Mouse (Mus musculus): Measurements from ENCODE around the gene Avl9. TPM values are rescaled to one million over a fixed set of nuclear protein-coding genes. Genes with fewer than 3 reads are reported as not detected.

Avl9 gene
- polyA plus RNA-seq (2016; fragmentation: Nextera tagmentation; extraction: Ambion mirVana), result 13.7 and 20.1 TPM in 2 replicates

DNA sequence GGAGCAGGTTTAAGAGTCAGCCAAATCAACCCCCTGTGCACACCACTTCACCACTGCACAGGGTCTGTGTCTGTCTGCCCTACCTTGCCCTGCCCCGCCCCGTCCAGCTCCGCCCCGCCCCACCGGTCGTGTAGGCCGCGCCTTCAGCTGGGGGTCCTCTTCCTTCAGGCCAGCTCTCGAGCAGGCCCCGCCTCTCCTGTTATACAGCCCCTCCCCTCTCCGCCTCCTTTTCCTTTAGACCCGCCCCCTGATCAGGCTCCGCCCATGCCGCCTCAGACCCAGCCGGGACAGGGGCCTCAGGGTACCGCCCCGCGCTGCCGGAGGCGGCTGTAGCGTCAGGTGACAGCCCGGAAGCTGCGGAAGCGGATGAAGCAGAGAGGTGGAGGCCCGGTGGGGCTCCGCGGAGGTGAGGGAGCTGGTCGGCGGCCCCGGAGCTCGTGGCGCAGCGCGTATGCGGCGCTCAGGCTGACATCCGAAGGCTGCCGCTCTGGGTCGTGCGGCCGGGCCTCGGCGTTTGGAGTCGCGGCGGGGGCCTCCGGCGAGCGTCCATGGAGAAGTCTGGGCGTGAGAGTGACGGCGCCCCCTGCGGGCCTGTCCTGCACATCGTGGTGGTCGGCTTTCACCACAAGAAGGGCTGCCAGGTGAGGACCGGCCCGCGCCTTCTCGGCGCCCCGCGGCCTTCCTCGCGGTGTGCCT lies at the start of gene Avl9:
Gene Avl9, plus strand, starts transcription at position 326 of the 696 bp plus-strand sequence.
- H3K36me3 ChIP-seq, result no peaks in the 10 kb centered on the region
- no peaks in the 10 kb centered on the region for H3K27me3 ChIP-seq (ENCODE audit: low read depth, poor library complexity, severe bottlenecking)
- no peaks in the 10 kb centered on the region for H3K9me3 ChIP-seq (replicated peaks)
- DNase-seq (ENCODE audit: low spot score), result peak; percentile 97
- H3K4me3 ChIP-seq, result peak within 1 kb of the TSS; percentile 83
- H3K4me1 ChIP-seq, result peaks cover 13% of the 10 kb centered on the region
- WGBS, result under 1% methylated on average over 64 of the region's 64 CpGs
- peak within 1 kb of the TSS; percentile 94 for H3K27ac ChIP-seq (replicated peaks)

DNA sequence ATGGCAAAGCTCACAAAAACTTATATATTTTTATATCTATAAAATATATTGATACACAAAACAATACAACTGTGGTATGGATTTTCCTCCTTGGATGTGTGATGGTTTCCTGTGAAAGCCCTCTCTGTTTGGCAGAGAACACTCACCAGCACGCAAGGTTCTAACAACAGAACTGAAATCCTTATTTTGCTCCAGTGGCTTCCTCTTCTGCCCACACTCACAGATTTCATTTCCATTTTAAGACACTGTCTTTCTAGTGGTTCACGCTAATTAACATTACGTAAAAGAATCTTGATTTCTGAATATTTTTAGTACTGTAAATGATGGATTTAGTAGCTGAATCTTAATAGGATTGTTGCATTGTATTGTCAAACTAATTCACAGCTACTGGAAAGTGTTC lies 26.5 kb upstream of the Avl9 start:
- Histone ChIP-seq H3K27ac (replicated peaks) (no peak overlapping the region), H3K36me3 (no peaks in the 10 kb centered on the region), H3K27me3 (ENCODE audit: low read depth, poor library complexity, severe bottlenecking) (no peaks in the 10 kb centered on the region), H3K4me3 (no peak overlapping the region), H3K4me1 (no peaks in the 10 kb centered on the region), H3K9me3 (replicated peaks) (no peaks in the 10 kb centered on the region)
- 93% methylated on average over 3 of the region's 3 CpGs for WGBS
- no peak for DNase-seq (ENCODE audit: low spot score)

DNA sequence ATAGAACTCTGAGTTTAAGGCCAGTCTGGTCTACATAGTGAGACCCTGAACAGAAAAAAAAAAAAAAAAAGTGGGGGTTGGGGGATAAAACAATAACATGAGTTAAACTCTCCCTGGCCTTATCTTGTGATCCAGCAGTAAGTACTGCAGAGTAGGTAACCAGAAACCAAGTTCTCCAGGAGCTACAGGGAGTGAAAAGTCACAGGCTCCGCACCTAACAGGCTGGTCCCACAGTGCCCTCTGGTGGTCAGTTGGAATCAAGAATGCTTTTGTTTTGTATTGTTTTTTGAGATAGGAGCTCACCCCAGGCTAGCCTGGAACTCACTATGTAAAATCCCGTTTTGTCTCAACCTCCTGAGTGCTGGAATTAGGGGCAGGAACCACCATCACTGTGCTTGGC lies 23.5 kb upstream of the Avl9 start:
- H3K36me3 ChIP-seq, result no peaks in the 10 kb centered on the region
- H3K27ac ChIP-seq (replicated peaks), result no peak overlapping the region
- no peaks in the 10 kb centered on the region for H3K27me3 ChIP-seq (ENCODE audit: low read depth, poor library complexity, severe bottlenecking)
- peak; percentile 67 for DNase-seq (ENCODE audit: low spot score)
- H3K4me1 ChIP-seq, result no peaks in the 10 kb centered on the region
- H3K9me3 ChIP-seq (replicated peaks), result no peaks in the 10 kb centered on the region
- WGBS, result 8% methylated on average over 2 of the region's 2 CpGs
- H3K4me3 ChIP-seq, result no peak overlapping the region

DNA sequence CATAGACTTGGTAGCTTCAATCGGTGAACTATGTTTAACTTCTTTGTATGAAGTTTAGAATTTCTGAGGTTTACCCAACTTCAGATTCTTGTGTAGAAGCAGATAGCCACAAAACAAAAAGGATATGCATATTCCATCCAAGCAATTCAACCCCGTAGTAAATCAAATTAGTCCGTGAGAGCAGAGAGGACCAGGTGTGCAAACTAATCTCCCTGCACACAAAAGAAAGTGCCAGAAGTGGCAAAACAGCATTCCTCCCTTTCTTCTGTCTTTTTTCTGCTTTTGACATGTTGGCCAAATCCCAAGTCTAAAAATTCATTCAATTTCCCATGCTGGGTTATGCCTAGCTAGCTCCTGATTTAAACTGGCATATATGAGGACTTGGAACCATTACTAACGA lies 22.3 kb upstream of the Avl9 start:
- no peaks in the 10 kb centered on the region for H3K27me3 ChIP-seq (ENCODE audit: low read depth, poor library complexity, severe bottlenecking)
- H3K27ac ChIP-seq (replicated peaks), result no peak overlapping the region
- H3K4me1 ChIP-seq, result no peaks in the 10 kb centered on the region
- no peak for DNase-seq (ENCODE audit: low spot score)
- 82% methylated on average over 4 of the region's 4 CpGs for WGBS
- no peak overlapping the region for H3K4me3 ChIP-seq
- H3K36me3 ChIP-seq, result no peaks in the 10 kb centered on the region
- H3K9me3 ChIP-seq (replicated peaks), result no peaks in the 10 kb centered on the region

DNA sequence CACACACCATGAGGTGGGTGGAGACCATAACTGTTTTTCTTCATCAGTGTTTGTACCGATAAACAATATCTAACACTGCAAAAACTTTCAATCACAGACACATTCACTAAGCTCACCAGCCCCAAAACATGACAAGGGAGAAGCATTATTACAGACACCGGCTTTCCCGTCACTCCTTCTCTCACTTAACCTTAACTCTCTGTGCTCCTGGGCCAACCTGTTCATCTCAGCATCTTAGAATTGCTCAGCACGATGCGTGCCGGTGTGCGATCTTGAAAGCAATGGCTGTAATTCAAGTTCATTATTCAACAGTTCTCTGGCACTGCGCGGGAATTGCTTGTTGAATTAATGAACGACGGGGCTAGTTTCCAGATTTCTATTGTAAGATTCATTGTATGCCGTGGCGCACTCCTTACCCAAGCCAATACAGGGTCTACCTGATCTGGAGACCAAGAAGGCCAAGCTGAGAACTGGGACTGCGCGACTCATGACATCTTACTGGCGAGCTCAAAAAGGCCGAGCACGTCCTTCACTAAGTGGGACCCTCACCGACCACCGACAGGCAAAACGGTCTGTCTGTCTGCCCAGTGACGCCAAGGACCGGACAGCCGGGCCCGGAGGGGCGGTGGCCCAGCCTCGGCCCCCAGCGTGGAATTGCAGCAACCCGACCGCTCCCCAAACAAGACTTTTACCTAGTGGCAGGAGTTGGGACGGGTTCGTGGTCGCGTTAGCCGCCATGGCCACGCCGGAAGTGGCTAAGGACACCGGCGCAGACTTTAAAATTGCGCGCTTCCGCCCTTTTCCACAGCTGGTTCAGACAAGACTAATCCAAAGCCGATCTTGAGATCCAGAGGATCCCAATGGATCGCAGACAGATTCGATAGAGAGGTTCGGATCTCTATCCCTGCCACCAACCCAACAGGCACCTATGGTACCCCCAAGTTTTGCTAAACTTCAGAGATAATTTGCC lies 10.5 kb upstream of the Avl9 start, which contains the start of gene Lsm5:
Gene Lsm5, minus strand, starts transcription at position 780 of the 970 bp plus-strand sequence.
- H3K27ac ChIP-seq (replicated peaks), result peak within 1 kb of the TSS; percentile 90

DNA sequence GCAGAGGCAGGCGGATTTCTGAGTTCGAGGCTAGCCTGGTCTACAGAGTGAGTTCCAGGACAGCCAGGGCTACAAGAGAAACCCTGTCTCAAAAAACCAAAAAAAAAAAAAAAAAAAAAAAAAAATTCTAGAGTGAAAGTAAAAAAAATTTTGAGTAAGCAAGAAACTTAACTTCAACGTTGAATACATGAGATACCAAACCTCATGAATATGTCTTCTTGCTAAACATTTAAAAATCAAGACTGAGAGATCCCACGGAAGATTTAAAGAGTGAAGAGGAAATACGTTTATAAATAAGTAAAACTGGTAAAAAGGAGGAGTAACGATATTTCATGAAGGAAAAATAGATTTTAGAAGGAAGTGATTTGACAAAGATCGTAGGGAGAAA lies 519 bp upstream of the Avl9 start:
- no peaks in the 10 kb centered on the region for H3K9me3 ChIP-seq (replicated peaks)
- H3K27me3 ChIP-seq (ENCODE audit: low read depth, poor library complexity, severe bottlenecking), result no peaks in the 10 kb centered on the region
- H3K4me3 ChIP-seq, result peak overlapping the region; percentile 83
- WGBS, result 54% methylated on average over 7 of the region's 7 CpGs
- no peaks in the 10 kb centered on the region for H3K36me3 ChIP-seq
- DNase-seq (ENCODE audit: low spot score), result no peak
- H3K4me1 ChIP-seq, result peaks cover 13% of the 10 kb centered on the region
- peak overlapping the region; percentile 94; the same call in 1 of the 2 replicates for H3K27ac ChIP-seq (replicated peaks)

More for the DNA sequence above, 10.5 kb upstream of the Avl9 start, which contains the start of gene Lsm5:
- no peaks in the 10 kb centered on the region for H3K27me3 ChIP-seq (ENCODE audit: low read depth, poor library complexity, severe bottlenecking)
- H3K4me1 ChIP-seq, result peaks cover 8% of the 10 kb centered on the region
- 0 out of 2 replicates have a peak, but pooled peaks cover 3% of the 10 kb centered on the region for H3K9me3 ChIP-seq (replicated peaks)
- DNase-seq (ENCODE audit: low spot score), result peak; percentile 86
- H3K36me3 ChIP-seq, result peaks cover 4% of the 10 kb centered on the region; the same call in 1 of the 2 replicates
- WGBS, result under 1% methylated on average over 46 of the region's 46 CpGs
- H3K4me3 ChIP-seq, result peak within 1 kb of the TSS; percentile 97

DNA sequence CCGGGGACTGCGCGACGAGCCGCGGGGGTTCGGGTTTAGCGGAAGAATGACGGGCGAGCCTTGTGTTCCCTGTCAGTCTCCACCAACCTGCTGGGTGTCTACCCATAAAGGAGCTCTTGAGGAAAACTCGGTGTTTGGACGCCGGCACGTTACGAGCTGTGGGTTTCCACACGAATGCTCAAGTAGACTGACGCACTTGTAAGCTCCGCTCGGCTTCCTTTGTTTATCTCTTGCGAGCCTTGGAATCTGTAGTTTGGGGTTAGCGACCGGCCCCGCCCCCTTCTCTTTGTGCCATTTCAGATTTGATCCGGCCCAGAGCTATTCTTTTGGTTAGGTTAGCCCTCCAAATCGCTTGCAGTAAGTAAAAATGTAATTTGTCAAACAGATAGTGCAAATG lies 569 bp downstream of the Avl9 start:
- no peaks in the 10 kb centered on the region for H3K27me3 ChIP-seq (ENCODE audit: low read depth, poor library complexity, severe bottlenecking)
- under 1% methylated on average over 25 of the region's 25 CpGs for WGBS
- H3K27ac ChIP-seq (replicated peaks), result peak overlapping the region; percentile 94
- H3K4me3 ChIP-seq, result peak overlapping the region; percentile 83
- no peak for DNase-seq (ENCODE audit: low spot score)
- H3K9me3 ChIP-seq (replicated peaks), result no peaks in the 10 kb centered on the region
- H3K36me3 ChIP-seq, result no peaks in the 10 kb centered on the region
- peaks cover 13% of the 10 kb centered on the region for H3K4me1 ChIP-seq

DNA sequence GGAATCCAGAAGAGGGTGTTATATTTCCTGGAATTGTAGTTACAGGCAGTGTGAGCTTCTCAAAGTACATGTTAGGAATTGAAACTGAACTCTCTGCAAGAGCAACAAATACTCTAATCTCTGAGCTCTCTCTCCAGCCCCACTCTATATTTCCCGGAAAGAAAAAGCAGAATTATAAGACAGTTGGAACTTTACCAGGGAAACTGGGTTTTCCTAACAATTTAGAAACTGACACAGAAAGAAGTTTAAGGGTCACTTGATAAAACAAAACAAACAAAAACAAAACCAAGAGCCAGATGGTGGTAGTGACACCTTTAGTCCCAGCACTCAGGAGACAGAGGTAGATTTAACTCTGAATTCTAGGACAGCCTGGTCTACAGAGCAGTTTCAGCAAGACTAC lies 4.4 kb downstream of the Avl9 start:
- H3K27me3 ChIP-seq (ENCODE audit: low read depth, poor library complexity, severe bottlenecking), result no peaks in the 10 kb centered on the region
- DNase-seq (ENCODE audit: low spot score), result no peak
- no peak overlapping the region for H3K4me3 ChIP-seq
- peaks cover 10% of the 10 kb centered on the region for H3K36me3 ChIP-seq
- H3K27ac ChIP-seq (replicated peaks), result no peak overlapping the region
- H3K4me1 ChIP-seq, result peaks cover 13% of the 10 kb centered on the region
- WGBS, result 89% methylated on average over 1 of the region's 1 CpGs
- H3K9me3 ChIP-seq (replicated peaks), result no peaks in the 10 kb centered on the region

DNA sequence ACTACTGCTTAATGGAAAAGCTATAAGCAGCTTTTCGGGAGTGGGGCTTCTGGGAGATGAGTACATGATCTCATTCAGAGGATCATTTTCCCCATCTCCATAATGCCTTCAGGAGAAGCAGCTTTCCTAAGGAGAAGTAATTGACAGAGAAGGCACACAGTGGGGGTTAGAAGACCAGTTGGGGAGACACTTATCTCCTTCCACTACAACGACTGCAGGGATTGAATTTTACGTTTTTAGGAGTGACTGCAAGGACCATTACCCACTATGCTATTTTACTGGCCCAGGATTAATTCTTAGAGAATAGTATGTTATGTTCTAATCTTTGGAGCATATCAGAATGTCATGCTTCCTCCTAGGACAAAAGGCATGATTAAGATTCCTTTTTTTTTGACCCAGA lies 6.2 kb downstream of the Avl9 start:
- H3K4me1 ChIP-seq, result peaks cover 8% of the 10 kb centered on the region
- H3K9me3 ChIP-seq (replicated peaks), result no peaks in the 10 kb centered on the region
- DNase-seq (ENCODE audit: low spot score), result no peak
- no peak overlapping the region for H3K4me3 ChIP-seq
- WGBS, result 80% methylated on average over 3 of the region's 3 CpGs
- peaks cover 26% of the 10 kb centered on the region for H3K36me3 ChIP-seq
- no peak overlapping the region for H3K27ac ChIP-seq (replicated peaks)
- no peaks in the 10 kb centered on the region for H3K27me3 ChIP-seq (ENCODE audit: low read depth, poor library complexity, severe bottlenecking)

DNA sequence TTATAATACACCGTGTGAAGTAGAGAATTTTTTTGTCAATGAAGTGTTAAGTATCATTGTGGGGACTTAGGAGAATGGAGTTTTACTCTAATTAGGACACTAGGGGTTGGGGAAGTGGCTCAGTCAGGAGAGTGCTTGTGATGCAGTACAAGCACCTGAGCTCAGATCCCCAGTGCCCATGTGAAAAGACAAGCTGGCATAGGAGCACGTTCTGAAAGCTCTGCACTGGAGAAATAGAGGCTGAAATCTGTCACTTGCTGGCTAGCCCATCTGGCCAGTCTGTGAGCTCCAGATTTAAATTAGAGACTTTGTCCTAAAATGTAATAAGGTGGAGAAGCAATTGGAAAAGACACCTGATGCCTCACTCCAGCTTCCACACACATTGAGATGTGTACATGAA lies 17.8 kb downstream of the Avl9 start:
- no peak for DNase-seq (ENCODE audit: low spot score)
- no peak overlapping the region for H3K27ac ChIP-seq (replicated peaks)
- H3K9me3 ChIP-seq (replicated peaks), result no peaks in the 10 kb centered on the region
- no peaks in the 10 kb centered on the region for H3K27me3 ChIP-seq (ENCODE audit: low read depth, poor library complexity, severe bottlenecking)
- peaks cover 82% of the 10 kb centered on the region for H3K36me3 ChIP-seq
- H3K4me3 ChIP-seq, result no peak overlapping the region
- no peaks in the 10 kb centered on the region for H3K4me1 ChIP-seq
- 87% methylated on average over 2 of the region's 2 CpGs for WGBS

DNA sequence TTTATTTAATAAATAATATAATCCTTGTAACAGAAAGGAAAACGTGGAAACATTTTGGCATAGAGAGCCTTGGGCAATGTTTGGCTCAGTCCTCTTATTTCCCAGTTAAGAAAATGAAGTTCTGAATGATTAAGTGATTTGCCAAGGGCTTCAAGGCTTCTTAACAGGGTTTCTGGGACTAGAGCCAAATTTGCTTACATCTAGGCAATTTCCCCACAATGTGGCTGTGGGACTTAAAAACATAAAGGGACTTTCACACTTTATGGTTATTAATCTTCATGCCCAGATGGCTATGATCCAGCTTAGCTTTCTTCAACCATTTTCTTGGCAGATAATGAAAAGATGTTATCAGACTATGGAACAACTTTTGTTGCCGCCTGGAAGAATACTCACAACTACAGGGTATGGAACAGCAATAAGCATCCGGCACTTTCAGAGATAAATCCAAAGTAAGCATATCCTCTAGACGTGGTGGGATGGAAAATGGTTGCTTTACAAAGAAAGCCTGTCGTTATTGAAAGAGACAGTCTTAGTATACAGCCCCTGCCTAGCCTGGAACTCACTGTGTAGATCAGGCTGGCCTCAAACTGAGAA lies 31.3 kb downstream of the Avl9 start:
- DNase-seq (ENCODE audit: low spot score), result no peak
- WGBS, result 89% methylated on average over 5 of the region's 5 CpGs
- H3K27me3 ChIP-seq (ENCODE audit: low read depth, poor library complexity, severe bottlenecking), result no peaks in the 10 kb centered on the region
- H3K27ac ChIP-seq (replicated peaks), result no peak overlapping the region
- H3K4me3 ChIP-seq, result no peak overlapping the region
- H3K4me1 ChIP-seq, result no peaks in the 10 kb centered on the region
- H3K36me3 ChIP-seq, result peaks cover 49% of the 10 kb centered on the region
- no peaks in the 10 kb centered on the region for H3K9me3 ChIP-seq (replicated peaks)

DNA sequence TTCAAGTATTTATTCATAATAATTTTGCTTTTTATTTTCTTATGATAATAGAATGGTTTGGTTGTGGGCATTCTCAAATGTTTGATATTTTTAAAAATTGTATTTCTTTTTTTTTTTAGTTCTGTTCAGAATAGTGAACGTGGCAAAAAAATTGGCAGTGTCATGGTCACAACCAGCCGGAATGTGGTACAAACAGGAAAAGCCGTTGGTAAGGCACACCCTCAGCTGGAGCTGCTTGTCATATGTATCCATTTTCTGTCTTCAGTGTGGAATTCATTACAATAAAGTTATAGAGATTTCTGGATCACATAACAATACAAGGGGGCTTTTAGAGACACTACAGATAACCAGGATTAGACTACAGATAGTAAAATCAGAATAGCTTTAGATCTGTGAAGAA lies 39.0 kb downstream of the Avl9 start:
- Histone ChIP-seq H3K9me3 (replicated peaks) (no peaks in the 10 kb centered on the region), H3K4me1 (no peaks in the 10 kb centered on the region), H3K36me3 (peaks cover 69% of the 10 kb centered on the region), H3K4me3 (no peak overlapping the region), H3K27ac (replicated peaks) (no peak overlapping the region), H3K27me3 (ENCODE audit: low read depth, poor library complexity, severe bottlenecking) (no peaks in the 10 kb centered on the region)
- WGBS, result 93% methylated on average over 3 of the region's 3 CpGs
- DNase-seq (ENCODE audit: low spot score), result no peak
